Mouse (Mus musculus): ENCODE results near the gene Zbtb48.
"Not testable (repeated sequence)": the region's sequence is repeated elsewhere in the genome, so short reads cannot be mapped to it uniquely, and the experiment has no call there.

Gene Zbtb48

DNA sequence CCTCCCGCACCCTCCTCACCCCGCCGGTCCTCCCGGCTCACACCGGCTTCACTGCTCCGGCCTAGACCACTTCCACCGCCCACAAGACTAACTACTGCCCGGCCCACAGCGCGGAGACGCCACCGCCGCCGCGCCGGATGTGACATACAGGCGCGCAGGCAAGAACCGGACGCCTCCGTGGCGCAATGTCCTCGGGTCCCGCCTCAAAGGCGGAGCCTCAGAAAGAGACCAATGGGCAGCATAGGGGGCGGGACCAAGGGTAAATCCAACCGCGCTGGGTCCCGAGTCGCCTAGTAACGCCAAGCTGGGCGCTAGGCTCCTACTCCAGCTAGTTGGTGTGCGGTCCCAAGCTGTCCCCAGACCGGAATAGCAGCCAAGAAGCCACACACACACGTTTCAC is at the start of gene Zbtb48:
Gene Zbtb48, minus strand, starts transcription at position 148 of the 400 bp plus-strand sequence.
- peak; percentile 95 for ATAC-seq (ENCODE audit: low TSS enrichment)

DNA sequence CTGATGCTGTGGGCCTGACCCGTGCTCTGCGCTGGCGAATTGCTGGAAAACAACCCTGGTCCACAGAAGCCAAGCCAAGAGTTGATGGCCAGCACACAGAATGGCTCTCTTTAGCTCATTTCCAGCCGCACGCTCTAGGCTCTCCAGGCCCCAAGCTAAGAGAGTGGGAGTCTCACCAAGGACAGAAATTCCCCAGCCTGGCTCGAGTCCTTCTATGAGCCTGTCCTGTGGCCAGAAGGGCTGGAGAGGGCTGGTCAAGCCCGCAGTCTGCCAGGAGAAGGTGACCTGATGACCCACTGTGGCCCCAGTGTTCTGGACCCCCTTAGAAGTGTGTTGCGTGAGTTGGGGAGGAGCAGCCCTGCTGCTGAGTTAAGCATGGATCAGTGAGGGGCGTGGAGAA is 49.7 kb upstream of the Zbtb48 start:
- no peak for ATAC-seq (ENCODE audit: low TSS enrichment)

DNA sequence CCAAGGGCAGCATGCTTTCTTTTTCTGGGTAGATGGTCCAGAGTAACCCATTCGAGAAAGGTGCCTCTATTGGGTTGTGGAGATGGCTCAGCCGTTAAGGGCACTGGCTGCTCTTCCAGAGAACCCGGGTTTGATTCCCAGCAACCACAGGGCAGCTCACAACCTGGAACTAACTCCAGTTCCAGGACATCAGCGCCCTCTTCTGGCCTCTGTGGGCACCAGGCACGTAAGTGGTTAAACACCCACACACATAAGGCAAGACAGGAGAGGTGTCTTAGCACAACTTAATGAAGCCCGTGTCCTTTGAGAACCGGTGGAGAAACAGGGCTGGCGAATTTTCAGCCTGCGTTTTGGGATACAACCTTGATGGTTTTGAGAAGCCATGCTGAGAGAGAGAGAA is 47.1 kb upstream of the Zbtb48 start:
- ATAC-seq (ENCODE audit: low TSS enrichment) = no peak

DNA sequence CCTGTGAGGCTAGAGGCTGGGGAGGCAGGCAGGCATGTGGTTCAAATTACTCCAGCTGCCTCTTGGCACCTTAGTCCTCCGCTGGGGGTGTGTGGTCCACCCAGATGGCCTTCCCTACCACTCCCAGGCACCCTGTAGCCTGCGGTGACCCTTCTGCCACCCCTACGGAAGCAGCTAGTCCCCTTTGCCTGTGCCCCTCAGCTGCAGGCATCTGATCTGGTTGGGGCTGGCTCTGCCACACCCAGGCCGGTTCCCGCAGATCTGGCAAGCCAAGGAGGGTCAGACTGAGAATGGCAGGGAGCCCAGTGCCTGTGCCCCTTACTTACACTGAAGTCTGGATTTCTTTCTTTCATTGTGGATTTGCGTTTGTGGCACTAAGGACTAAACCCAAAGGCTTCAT is 46.2 kb upstream of the Zbtb48 start:
- ATAC-seq (ENCODE audit: low TSS enrichment) = no peak

DNA sequence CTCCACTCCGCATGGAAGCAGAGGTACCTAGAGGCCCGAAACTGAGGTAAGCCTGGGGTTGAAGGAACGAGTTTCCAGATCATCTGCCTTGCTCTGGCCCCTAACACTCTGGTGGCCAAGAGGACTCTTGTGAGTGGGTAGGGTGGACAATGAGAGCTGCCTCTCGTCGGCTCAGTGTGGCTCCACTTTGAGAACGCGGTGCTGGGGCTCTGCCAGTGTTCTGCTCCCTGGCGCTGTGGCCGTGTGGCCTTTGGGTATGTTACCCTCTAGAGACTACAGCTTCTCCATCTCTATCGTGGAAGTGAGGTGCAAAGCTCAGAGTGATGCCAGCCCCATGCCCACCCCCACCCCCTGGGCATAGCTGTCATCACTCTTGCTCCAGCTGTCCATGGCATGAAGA is 45.2 kb upstream of the Zbtb48 start:
- ATAC-seq (ENCODE audit: low TSS enrichment) = no peak

DNA sequence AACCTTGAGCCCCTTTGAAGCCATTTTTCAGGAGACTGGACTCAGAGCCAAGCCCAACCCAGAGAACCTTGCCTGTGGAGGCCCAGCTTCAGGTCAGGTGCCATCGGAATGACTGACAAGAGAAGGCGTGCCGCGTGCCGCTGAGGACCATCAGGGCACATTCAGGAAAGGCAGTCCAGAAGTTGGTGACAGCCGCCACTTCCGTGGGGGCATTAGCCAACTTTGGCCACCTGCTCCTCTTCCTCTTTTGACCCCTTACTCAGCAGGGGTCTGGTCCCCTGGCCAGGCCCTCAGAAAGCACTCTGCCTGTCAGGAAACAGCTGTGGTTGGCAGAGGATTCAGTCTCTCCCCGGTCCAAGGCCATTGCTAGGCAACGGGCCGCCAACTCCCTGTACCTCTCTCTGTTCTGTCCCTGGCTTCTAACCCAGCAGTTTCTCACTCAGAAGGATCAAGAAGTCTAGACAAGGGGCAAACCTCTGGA is 44.7 kb upstream of the Zbtb48 start, which contains the start of gene Plekhg5:
Gene Plekhg5, plus strand, starts transcription at position 378 of the 481 bp plus-strand sequence.
- ATAC-seq (ENCODE audit: low TSS enrichment) = peak; percentile 41; the same call in 1 of the 2 replicates

DNA sequence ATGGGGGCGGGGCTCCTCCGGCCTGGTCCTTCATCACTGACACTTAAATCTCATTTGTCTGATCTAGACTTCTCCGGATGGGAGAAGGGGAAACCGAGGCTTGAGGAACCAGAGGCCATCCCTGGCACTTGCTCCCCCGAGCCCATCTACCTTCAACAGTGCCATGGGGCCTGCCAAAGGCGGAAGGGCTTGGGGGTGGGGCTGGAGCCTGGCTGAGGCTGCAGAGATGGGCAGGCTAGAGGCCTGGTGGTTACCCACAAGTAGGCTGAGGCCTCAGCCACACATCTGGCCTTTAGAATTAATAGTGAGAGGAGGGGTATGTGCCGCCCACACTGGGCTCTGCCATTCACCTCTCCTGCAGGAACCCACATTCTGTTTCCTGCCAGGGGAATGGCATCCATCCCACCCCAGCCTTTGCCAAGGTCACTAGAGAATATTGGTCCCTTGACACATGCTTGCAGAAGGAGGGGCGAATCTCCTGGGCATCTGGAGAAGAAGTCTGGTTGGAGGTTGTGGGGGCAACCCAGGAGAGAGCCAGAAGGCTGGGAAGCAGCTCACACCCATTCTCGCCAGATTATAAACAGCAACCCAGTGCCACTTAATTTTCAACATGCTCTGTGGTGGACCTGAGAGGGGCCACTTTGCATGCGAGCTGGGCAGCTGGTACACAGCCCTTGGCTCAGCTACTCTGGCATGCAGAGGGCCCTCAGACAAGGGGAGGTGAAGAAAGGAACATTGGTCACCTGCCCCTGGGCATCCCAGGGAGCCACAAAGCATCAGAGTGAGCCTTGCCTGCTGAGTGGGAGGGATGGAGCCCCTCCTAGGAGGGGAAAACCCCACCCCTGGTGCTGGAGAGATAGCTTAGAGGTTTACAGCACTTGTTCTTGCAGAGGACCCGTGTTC is 43.3 kb upstream of the Zbtb48 start:
- ATAC-seq (ENCODE audit: low TSS enrichment) = no peak

DNA sequence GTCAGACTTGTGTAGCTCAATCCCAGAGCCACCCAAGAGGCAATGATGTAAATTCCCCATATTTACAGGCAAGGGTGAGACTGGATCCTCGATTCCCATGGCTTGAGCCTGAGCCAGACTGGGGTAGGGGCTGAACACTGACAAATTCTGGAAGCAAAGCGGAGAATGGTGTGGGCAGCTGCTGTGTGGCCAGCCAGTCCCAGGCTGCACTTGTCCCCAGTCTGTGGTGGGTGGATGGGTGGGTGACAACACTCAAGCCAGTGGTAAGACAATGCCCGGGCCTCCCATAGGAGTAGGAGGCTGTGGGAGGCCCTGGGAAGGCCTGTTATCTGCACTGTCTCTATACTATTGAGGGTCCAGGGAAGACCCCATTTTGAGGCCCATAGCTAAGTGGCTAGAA is 41.8 kb upstream of the Zbtb48 start:
- ATAC-seq (ENCODE audit: low TSS enrichment) = no peak

DNA sequence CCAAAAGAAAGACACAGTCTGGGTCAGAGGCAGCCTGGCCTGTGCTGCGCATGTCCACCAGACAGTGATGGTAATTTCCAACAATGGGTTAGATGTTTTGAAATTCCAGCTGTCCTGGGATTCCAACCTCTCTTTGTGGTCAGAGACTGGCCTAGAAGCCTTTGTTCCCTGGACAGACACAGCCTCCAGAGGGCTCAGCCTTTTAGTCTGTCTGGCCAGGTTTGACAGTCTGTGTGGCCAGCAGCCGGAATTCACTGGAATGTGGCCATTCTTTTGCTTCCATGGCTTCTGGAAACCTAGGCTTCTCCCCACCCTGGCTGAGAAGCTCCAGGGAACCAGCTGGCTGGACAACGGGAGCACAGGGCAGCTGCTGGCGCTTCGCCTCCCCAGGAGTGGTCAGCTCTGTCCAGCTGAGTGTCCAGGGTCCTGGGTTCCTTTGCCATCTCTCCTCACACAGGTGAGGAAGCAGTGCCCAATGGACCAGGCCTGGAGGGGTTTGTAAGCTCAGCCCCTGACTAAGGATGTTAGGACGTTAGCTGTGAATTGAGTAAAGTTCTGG is 40.8 kb upstream of the Zbtb48 start:
- no peak for ATAC-seq (ENCODE audit: low TSS enrichment)

DNA sequence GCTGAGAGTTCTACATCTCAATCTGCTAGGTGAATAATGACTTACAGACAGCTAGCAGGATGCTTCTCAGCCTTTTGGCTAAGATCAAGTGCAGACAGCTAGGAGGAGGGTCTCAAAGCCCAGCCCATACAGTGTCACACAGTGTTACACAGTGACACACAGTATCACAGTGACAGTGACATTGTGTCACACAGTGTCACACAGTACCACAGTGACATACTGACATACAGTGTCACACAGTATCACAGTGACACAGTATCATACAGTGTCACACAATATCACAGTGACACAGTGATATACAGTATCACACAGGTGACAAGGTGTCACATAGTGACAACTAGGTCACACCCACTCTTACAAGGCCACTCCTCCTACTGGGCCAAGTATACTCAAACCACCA is 39.8 kb upstream of the Zbtb48 start:
- no peak for ATAC-seq (ENCODE audit: low TSS enrichment)

DNA sequence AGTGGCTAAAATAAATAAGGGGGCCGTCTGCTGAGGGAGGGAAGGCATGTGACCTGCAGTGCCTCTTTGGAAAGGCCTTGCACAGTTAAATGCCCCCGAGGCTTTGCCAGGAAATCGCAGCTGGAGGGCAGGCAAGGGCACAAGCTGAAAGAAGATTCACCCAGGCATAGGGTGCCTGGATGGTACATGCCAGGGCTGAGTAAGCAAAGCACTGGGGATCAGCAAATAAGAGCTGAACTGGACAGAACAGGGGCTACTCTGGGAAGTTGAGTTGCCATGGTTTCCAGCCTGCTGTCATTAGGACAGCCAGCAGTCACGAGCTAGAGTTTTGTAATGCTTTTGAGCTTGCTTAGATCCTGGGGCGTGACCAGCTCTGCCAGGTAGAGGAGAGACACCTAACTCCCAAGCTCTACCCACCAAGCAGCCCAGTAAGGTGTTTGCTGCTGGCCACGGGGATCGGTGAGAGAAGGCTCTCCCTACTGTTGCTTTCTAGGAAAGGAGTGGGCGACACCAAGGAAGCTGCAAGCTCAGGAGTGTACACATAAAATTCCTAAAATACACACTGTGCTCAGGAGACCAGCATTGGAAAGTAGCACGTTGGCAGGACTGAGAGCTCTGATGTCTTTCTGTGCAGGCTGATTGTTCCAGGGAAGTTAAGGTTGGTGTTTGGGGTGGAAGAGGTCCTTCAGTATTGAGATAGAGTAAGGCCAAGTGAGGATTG is 35.1 kb upstream of the Zbtb48 start:
- peak; percentile 93 for ATAC-seq (ENCODE audit: low TSS enrichment)

DNA sequence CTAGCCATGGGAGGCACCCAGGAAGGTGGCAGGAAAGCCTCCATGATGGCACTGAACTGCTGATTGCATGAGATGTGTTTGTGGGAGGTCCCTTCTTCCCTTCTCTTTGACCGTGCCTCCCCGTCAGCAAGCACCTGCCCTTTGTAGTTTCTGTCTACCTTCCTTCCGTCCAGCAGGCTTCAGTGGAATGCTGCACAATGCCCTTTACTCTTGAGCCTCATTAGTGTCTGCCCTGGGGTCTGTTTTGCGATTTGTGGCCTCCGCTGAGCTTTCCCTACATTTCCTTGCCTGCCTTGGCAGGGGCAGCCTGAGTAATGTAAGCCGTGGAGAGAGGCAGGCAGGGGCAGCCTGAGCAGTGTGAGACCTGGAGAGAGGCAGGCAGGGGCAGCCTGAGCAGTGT is 17.1 kb upstream of the Zbtb48 start:
- ATAC-seq (ENCODE audit: low TSS enrichment) = no peak

DNA sequence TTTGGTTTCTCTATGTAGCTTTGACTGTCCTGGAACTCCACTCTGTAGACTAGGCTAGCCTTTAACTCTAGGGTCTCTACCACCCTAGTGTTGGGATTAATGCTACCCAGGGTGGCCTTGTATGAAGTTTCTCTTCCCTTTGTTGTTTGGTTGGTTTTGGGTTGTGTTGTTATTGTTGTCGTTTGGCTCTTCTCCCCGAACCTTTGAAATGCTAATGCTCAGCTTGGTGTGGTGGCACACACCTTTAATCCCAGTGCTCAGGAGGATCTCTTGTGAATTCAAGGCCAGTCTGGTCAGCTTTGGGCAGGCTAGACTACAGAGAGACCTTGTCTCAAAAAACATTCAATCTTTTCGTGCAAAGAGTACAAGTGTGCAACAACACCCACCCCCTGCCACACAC is 15.7 kb upstream of the Zbtb48 start:
- no peak for ATAC-seq (ENCODE audit: low TSS enrichment)

DNA sequence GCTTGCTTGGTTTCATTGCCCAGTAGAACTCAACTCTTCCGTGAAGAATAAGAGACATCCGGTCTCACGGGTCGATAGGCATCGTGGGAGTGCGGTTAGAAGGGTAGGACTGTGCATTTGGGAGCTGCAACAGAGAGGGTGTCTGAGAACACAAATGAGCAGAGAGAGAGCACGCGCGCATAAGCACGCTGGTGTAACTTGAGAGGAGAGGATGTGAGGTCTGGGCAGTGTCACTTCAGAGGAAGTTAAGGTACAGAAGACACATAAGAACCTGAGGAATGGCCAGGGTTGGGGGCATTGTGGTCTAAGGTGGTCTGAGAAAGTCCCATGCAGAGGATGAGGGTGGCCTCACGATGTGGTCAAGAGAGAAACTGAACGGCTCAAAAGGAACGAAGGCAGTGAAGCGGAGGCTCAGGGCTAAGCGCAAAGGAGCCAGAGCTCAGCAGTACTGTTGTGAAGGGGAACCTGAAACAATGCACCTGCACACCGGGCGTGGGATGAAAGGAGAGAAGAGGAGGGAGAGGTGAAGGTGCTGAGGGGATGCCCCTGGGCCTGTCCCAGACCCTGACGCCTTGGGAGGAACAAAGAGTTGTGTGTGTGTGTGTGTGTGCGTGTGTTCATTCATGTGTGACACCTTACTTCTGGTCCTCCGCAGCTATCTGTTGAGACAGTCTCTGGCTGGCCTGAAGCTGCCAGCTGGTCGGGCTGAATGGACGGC is 14.6 kb upstream of the Zbtb48 start:
- no peak for ATAC-seq (ENCODE audit: low TSS enrichment)

DNA sequence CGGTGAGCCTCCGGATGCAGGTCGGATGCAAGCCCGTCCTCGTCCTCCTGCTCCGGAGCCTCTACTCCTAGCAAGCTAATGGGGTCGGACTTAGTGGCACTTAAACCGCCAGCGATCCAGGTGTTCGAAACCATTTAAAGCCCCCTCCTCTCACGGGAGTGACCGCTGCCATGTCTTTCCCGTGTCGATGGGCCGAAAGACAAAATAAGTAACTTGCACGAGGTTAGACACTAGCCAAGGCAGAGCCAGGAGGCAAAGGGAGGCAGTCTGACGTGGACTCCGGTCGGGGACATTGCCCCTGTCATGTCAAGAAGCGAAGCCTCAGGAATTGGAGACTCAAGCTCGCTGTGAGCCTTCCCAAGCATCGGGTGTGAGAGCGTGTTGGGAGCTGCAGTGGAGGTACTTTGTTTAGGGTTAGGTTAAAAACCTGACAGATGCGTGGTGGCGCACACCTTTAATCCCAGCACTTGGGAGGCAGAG is 12.4 kb upstream of the Zbtb48 start:
- no peak for ATAC-seq (ENCODE audit: low TSS enrichment)

DNA sequence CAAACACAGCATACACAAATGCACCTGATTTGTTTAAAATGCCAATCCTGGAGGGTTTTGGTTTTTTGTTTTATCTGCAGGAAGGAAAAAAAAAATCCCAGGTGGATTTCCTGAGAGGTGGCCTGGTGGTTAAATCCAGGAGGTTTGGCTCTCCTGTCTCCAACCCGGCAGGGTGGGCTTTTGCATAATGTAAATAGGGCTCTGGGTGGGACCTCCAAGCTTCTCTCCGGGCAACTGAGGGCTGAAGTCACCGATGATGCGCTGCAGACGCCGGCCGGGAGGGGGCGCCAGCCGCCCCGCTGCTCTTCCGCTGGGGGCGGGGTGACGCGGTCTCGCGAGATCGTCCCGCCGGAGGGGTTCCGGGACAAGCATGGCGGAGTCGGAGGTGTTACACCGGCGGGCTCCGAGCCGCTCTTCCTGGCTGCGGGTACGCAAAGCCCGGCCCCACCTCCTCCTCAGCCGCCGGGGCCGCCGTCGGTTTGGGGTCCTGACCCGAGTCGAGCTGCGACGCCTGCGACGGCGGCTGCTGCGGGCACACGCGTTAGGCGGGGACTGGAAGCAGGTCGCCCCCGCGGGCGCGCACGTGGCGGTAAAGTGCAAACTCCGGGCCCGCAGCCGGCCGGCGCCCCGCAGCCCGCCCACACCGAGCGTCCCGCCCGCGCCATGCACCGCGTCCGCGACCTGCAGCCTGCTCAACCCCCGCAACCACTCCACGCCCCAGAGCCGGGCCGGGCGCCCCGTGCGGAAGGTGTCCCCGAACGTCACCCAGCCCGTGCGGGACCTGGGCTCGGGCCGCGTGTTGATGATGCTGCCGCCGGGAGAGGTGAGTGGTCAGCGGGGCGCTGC is 11.7 kb upstream of the Zbtb48 start, which contains the start of gene Nol9:
Gene Nol9, plus strand, starts transcription at position 337 of the 846 bp plus-strand sequence.
- ATAC-seq (ENCODE audit: low TSS enrichment) = peak; percentile 93

DNA sequence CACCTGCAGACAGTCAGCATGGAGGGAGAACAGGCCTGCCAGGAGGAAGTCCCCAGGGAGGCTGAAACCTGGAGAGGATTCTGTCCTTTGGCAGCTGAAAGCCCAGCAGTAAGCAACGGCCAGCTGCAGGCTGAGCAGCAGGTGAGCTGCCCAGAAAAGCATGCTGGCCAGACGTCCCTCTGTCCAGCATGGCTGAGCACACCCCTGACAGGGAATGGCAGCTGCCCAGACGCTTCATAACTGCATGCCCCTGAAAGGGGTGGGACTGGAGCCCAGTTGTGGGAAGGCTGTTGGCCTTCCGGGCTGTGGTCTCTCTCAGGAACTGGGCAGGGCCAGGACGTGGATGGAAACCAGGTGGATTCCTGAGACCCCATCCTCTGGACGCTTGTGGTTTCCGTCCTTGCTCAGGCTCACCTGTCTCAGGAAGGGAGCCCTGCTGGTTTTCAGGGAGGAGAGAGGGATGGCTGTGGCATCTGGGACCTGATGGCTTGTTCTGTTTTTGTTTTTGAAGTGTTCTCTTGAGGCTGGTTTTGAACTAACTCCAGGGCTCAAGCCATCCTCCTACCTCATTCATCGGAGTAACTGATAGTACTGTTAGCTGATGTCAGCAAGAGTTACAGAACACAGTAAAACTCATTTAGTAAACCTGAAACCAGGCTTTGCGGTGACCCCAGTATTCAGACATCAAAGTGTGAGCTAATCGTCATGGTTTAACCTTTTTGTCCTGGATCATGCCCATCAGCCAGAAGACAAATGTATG is 10.9 kb upstream of the Zbtb48 start, which contains the start of gene Tas1r1:
Gene Tas1r1, minus strand, starts transcription at position 344 of the 760 bp plus-strand sequence.
- ATAC-seq (ENCODE audit: low TSS enrichment) = no peak

DNA sequence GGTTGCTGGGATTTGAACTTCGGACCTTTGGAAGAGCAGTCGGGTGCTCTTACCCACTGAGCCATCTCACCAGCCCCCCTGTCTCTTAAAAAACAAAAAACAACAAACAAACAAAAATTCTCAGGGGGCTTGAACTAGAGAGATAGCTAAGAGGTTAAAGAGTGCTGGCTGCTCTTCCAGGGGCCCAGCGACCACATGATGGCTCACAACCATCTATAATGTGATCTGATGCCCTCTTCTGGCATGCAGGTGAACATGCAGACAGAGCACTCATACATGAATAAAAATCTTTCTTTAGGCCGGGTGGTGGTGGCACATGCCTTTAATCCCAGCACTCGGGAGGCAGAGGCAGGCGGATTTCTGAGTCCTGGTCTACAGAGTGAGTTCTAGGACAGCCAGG is 9.0 kb upstream of the Zbtb48 start:
- ATAC-seq (ENCODE audit: low TSS enrichment) = not testable (repeated sequence)

DNA sequence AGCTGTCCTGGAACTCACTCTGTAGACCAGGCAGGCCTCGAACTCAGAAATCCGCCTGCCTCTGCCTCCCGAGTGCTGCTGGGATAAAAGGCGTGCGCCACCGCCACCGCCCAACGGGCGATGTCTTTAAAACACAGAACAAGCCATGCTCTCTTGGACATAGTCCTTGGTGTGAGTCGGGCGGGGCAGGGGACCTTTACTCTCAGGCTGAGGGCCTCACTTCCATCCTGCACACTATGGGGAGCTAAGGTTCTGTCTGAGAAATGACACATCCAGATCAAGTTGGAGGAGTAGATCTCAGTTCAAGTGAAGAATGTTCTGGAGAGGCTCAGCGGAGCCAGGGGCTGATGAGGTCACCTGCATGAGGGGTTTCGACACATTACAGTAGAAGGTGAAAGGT is 5.5 kb upstream of the Zbtb48 start:
- no peak for ATAC-seq (ENCODE audit: low TSS enrichment)

DNA sequence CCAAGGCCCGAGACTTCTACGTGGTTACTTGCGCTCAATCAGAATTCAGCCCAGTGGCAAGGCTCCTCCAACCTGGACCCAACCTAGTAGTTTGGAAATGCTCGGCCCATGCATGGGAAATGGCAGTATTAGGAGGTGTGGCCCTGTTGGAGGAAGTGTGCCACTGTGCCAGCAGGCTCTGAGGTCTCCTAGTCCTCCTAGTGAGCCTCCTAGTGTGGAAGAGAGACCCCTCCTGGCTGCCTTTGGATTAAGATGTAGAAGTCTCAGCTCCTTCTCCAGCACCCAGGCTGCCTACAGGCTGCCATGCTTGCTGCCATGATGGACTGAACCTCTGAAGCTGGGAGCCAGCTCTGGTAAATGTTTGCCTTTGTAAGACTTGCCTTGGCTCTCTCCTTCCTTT is 2.5 kb upstream of the Zbtb48 start:
- ATAC-seq (ENCODE audit: low TSS enrichment) = no peak
